Mouse (Mus musculus) midbrain, embryonic 15.5 days (tissue): ENCODE measurements around the gene Als2cr12. TPM values are rescaled to one million over a fixed set of nuclear protein-coding genes. Genes with fewer than 3 reads are reported as not detected.
"Not testable (repeated sequence)": the region's sequence is repeated elsewhere in the genome, so short reads cannot be mapped to it uniquely, and the experiment has no call there.

Experiments
- ATAC-seq: fragments of 200-750 bp; cut with Nextera tagmentation; replicated peaks from 2 replicates; pipeline ENCODE4 v1.8.0; 2017; ENCODE audit warnings: moderate TSS enrichment
- H3K27ac ChIP-seq: fragments of 300-500 bp; sonication (generic); 2 replicates; pipeline ENCODE4 v1.5.1; 2015; ENCODE audit warnings: mild to moderate bottlenecking, inconsistent platforms
- H3K27me3 ChIP-seq: fragments of 300-500 bp; sonication (generic); replicated peaks from 2 replicates; pipeline ENCODE4 v1.6.1; 2015; ENCODE audit warnings: inconsistent platforms
- H3K36me3 ChIP-seq: fragments of 300-500 bp; sonication (generic); replicated peaks from 2 replicates; pipeline ENCODE4 v1.6.1; 2015; ENCODE audit warnings: inconsistent platforms
- H3K4me1 ChIP-seq: fragments of 300-500 bp; sonication (generic); 2 replicates; pipeline ENCODE4 v1.6.1; 2015; ENCODE audit warnings: inconsistent platforms
- H3K4me2 ChIP-seq: fragments of 300-500 bp; sonication (generic); 2 replicates; pipeline ENCODE4 v1.6.1; 2015; ENCODE audit warnings: inconsistent platforms, mild to moderate bottlenecking, moderate library complexity
- H3K4me3 ChIP-seq: fragments of 300-500 bp; sonication (generic); 2 replicates; pipeline ENCODE4 v1.5.1; 2015; ENCODE audit warnings: mild to moderate bottlenecking, inconsistent platforms
- H3K9ac ChIP-seq: fragments of 300-500 bp; sonication (generic); 2 replicates; pipeline ENCODE4 v1.6.1; 2015; ENCODE audit warnings: mild to moderate bottlenecking, inconsistent platforms
- H3K9me3 ChIP-seq: fragments of 300-500 bp; sonication (generic); 2 replicates; pipeline ENCODE4 v1.6.1; 2016; ENCODE audit warnings: inconsistent platforms
- WGBS: fragments of 180-500 bp; shearing (Covaris S2); methylation state at CpG from one replicate; pipeline ENCODE4 v1.1.7; 2015; ENCODE audit warnings: mixed read lengths; 5-methylcytosine and 5-hydroxymethylcytosine counted together
- polyA plus RNA-seq: library from polyadenylated mRNA; unstranded; fragments of >200 nt; fragmentation: Nextera tagmentation; extraction: Ambion mirVana; gene quantifications from 2 replicates; pipeline ENCODE4 v1.2.1, GENCODE M21; 2015

Gene Als2cr12
- polyA plus RNA-seq, 1 experiment from 2014 or later: not detected

DNA sequence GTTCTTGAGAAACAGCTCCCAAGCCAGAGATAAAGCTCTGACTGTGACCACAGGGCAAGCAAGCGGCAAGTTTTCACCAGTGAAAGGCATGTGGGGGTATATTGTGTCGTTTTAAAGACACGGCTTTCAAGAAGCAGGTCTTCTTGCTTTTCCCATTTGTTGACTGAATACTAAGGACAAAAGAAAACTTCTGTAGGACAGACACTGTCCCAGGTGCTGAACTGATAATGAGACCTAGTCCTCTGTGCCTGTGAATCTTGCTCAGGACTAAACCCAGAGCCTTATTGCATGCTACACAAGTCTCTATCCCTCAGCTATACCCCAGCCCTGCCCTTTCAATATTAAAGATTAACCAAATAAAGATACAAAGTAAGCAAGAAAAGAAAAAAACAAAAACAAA is 79.6 kb downstream of the Als2cr12 start:
- Histone ChIP-seq H3K4me1 (no peaks in the 10 kb centered on the region), H3K9ac (no peak overlapping the region), H3K4me2 (no peak overlapping the region), H3K9me3 (no peaks in the 10 kb centered on the region), H3K27me3 (no peaks in the 10 kb centered on the region), H3K36me3 (no peaks in the 10 kb centered on the region), H3K27ac (no peak overlapping the region), H3K4me3 (no peak overlapping the region)
- no peak for ATAC-seq
- WGBS: 73% methylated on average over 3 of the region's 3 CpGs

DNA sequence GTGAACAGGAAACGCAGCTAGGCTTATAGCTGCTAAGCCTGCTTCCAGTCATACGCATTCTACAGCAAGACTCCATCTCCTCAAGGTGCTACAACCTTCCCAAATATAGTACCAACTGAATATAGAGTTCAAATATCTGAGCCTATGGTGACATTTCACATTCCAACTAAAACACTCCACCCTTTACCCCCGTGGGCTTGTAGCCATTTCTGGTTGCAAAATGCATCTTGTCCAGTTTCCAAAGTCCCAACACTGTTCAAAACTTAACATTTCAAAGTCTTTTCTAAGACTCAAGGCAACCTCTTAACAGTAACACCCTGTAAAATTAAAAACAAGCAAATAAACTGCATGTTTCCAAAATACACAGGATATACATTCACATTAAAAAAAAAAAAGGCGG is 80.6 kb downstream of the Als2cr12 start:
- H3K4me2 ChIP-seq: no peak overlapping the region
- H3K4me3 ChIP-seq: no peak overlapping the region
- no peaks in the 10 kb centered on the region for H3K27me3 ChIP-seq
- H3K4me1 ChIP-seq: no peaks in the 10 kb centered on the region
- 83% methylated on average over 4 of the region's 4 CpGs for WGBS
- H3K27ac ChIP-seq: no peak overlapping the region
- H3K9me3 ChIP-seq: no peaks in the 10 kb centered on the region
- H3K36me3 ChIP-seq: no peaks in the 10 kb centered on the region
- ATAC-seq: no peak
- H3K9ac ChIP-seq: no peak overlapping the region

DNA sequence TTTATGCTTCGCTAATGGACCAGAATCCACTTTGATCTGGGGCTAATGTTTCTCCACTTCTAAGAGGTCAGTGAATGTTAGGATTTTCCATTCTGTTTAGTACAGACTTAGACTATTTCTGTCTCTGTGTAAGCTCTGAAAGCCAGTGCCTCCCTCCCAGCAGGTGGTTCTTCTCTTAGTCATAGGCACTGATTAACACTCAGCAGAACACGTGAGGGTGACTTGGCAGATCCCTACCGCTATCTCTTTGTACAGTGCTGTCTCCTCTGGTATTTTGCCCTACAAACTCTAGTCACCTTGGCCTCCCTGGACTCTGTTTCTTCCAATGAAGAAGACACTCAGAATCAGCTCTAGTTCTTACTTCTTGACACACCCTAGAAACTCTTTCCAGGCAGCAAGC is 81.4 kb downstream of the Als2cr12 start:
- H3K4me3 ChIP-seq: no peak overlapping the region
- no peaks in the 10 kb centered on the region for H3K4me1 ChIP-seq
- 73% methylated on average over 3 of the region's 3 CpGs for WGBS
- no peaks in the 10 kb centered on the region for H3K27me3 ChIP-seq
- no peak for ATAC-seq
- no peaks in the 10 kb centered on the region for H3K36me3 ChIP-seq
- H3K4me2 ChIP-seq: no peak overlapping the region
- no peaks in the 10 kb centered on the region for H3K9me3 ChIP-seq
- H3K27ac ChIP-seq: no peak overlapping the region
- no peak overlapping the region for H3K9ac ChIP-seq

DNA sequence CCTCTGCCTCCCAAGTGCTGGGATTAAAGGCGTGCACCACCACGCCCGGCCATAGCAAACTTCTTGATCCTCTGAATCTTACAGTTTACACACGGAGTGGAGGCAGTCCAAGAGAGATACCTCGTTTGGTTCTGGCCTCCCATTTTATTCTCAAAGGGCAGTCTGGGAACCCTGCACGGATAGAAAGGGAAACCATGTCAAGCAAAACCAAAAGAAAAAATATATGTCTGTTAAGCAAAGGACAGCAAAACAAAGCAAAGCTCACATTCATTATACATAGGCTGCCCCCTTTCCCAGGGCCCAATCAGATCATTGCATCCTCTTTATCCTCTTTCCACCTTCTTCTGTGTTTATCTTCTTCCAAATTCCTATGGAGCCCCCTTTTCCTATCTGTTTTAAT is 82.0 kb downstream of the Als2cr12 start:
- Histone ChIP-seq H3K4me2 (no peak overlapping the region), H3K4me1 (no peaks in the 10 kb centered on the region), H3K4me3 (no peak overlapping the region), H3K9me3 (no peaks in the 10 kb centered on the region), H3K27ac (no peak overlapping the region), H3K36me3 (no peaks in the 10 kb centered on the region), H3K9ac (no peak overlapping the region), H3K27me3 (no peaks in the 10 kb centered on the region)
- WGBS: 83% methylated on average over 6 of the region's 6 CpGs
- no peak for ATAC-seq

DNA sequence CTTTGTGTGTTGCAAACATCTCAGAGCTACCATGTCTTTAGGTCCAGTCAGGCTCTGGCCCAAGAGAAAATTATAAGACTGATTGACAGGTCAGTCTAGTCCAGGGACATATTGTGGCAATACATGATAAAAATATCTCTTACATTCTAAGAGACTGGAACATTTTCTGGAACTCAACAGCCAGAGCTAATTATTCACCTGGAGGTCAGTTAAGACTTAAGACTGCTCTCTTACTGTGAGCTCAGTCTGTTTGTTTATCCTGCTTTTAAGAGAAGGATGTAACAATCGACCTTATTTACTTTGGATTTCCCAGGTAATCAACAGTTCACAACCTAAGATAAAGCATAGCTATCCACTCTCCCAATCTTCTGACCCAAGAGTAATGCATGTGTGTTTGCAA is 85.2 kb downstream of the Als2cr12 start:
- ATAC-seq: no peak

DNA sequence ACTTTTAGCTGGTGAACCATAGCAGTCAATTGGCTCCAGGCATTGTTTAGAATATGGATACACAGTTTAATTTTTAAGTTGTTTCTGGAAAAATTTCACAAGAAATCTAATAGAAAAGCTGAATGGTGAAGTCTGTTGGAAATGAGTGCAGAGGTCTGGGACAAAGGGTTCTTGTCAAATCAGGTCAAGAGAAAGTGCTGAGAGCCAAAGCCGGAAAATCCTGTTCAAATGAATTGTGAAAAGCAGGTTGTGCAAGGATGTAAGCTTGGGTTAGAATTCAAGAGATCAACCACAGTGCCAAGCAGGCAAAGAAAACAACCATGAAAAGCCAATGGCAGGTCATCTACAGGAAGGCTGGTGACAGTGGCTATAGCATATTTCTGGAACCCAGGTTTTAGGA is 85.6 kb downstream of the Als2cr12 start:
- Histone ChIP-seq H3K9me3 (no peaks in the 10 kb centered on the region), H3K4me2 (no peak overlapping the region), H3K9ac (no peak overlapping the region), H3K36me3 (no peaks in the 10 kb centered on the region), H3K27ac (no peak overlapping the region), H3K4me1 (no peaks in the 10 kb centered on the region), H3K4me3 (no peak overlapping the region), H3K27me3 (no peaks in the 10 kb centered on the region)
- 80% methylated on average over 1 of the region's 1 CpGs for WGBS
- ATAC-seq: no peak

More for the DNA sequence above, 85.2 kb downstream of the Als2cr12 start:
- H3K36me3 ChIP-seq: no peaks in the 10 kb centered on the region
- no peak overlapping the region for H3K27ac ChIP-seq
- no peaks in the 10 kb centered on the region for H3K27me3 ChIP-seq
- H3K4me1 ChIP-seq: no peaks in the 10 kb centered on the region
- no peak overlapping the region for H3K4me3 ChIP-seq
- WGBS: 49% methylated on average over 1 of the region's 1 CpGs
- no peaks in the 10 kb centered on the region for H3K9me3 ChIP-seq
- no peak overlapping the region for H3K9ac ChIP-seq
- no peak overlapping the region for H3K4me2 ChIP-seq

DNA sequence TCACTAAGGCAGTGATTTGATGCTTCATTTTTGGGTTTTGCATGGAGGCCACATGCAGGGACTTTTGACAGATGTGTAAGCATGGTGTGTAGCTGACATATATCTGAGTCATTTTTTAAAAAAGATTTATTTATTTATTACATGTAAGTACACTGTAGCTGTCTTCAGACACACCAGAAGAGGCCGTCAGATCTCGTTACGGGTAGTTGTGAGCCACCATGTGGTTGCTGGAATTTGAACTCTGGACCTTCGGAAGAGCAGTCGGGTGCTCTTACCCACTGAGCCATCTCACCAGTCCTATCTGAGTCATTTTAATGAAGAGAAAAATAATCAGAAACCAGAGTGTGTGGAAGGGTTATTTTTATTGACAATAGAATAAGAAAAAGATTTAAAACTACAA is 86.2 kb downstream of the Als2cr12 start:
- not testable (repeated sequence) for H3K4me3 ChIP-seq, ATAC-seq
- WGBS: 92% methylated on average over 5 of the region's 5 CpGs

DNA sequence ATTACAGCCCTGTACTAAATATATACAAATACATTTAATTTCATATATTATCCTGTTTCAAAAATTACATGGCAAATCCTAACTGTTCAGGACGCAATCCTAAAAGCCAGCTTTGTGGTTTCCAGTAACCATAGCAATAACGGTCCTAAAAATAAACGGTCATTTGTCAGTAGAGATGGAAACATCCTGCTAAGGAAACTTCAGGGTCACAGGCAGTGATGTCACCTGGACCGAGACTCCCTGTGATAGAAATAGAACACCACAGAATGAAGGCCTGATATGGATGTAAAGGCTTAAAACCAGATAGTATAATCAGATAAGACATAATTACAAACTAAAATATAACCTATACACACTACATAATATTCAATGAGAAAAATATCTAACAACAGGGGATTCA is 92.1 kb downstream of the Als2cr12 start:
- no peak overlapping the region for H3K9ac ChIP-seq
- H3K27ac ChIP-seq: no peak overlapping the region
- ATAC-seq: no peak
- no peaks in the 10 kb centered on the region for H3K27me3 ChIP-seq
- no peak overlapping the region for H3K4me2 ChIP-seq
- no peaks in the 10 kb centered on the region for H3K9me3 ChIP-seq
- H3K4me3 ChIP-seq: no peak overlapping the region
- WGBS: 85% methylated on average over 4 of the region's 4 CpGs
- H3K4me1 ChIP-seq: no peaks in the 10 kb centered on the region
- H3K36me3 ChIP-seq: no peaks in the 10 kb centered on the region

More for the DNA sequence above, 86.2 kb downstream of the Als2cr12 start:
- H3K27ac ChIP-seq, H3K36me3 ChIP-seq, H3K9me3 ChIP-seq, H3K4me2 ChIP-seq, H3K4me1 ChIP-seq, H3K9ac ChIP-seq, H3K27me3 ChIP-seq: not testable (repeated sequence)

DNA sequence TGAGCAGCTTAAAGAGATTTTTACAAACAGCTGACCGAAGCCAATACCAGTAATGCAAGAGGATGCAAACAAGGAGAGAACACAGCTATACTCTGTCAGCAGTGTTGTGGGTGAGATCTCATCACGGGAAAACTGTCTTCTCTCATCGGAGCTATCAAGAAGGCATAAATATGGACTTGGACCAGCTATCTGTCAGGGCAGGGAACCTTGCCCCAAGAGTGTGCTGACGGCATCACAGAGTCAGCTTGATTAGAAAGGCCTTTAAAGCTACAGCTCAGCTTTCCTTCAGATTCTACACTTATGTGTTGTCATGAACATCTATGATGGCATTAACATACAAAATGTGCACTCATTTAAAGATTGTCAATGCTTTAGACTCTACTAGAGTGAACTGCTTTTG is 93.1 kb downstream of the Als2cr12 start:
- Histone ChIP-seq H3K27ac (no peak overlapping the region), H3K4me1 (no peaks in the 10 kb centered on the region), H3K4me3 (no peak overlapping the region), H3K4me2 (no peak overlapping the region), H3K9ac (no peak overlapping the region), H3K36me3 (no peaks in the 10 kb centered on the region), H3K27me3 (no peaks in the 10 kb centered on the region), H3K9me3 (no peaks in the 10 kb centered on the region)
- WGBS: 81% methylated on average over 4 of the region's 4 CpGs
- no peak for ATAC-seq

Other genes with a start within 250 kb of the Als2cr12 start
- gene Orc2, start 190.9 kb downstream of the Als2cr12 start, polyA plus RNA-seq: 21.3 and 22.1 TPM in 2 replicates
- gene Fam126b, start 109.7 kb downstream of the Als2cr12 start, polyA plus RNA-seq: 13.7 and 15.6 TPM in 2 replicates
- 147 and 170 TPM in 2 replicates for gene Ndufb3, start 109.6 kb downstream of the Als2cr12 start, polyA plus RNA-seq
- gene Cflar, start 15.5 kb upstream of the Als2cr12 start, polyA plus RNA-seq: 15.3 and 16.1 TPM in 2 replicates
- gene Casp8, start 99.4 kb upstream of the Als2cr12 start, polyA plus RNA-seq: 5.3 and 5.5 TPM in 2 replicates